Mouse (Mus musculus) ES-Bruce4 (cell line): Measurements from ENCODE around the gene Aanat.

Source experiments
- CTCF ChIP-seq: IDR thresholded peaks from one replicate; pipeline ENCODE4 v1.8.1; 2011; ENCODE audit warnings: low read depth, low read length
- POLR2A ChIP-seq: IDR thresholded peaks from one replicate; pipeline ENCODE4 v1.8.1; 2011; ENCODE audit warnings: low read length; ENCODE audit not compliant: insufficient read depth

GRCm38 (mm10) chr11:116547296-116548060 lies 38.8 kb upstream of the Aanat start:
- TF ChIP-seq CTCF (no peak), POLR2A (no peak)
